Mouse (Mus musculus) B cell, adult 67 days (primary cell): ENCODE data around the gene Adh7. TPM values are rescaled to one million over a fixed set of nuclear protein-coding genes. Genes with fewer than 3 reads are reported as not detected.

Source experiments
- total RNA-seq, 2 experiments: library from RNA; stranded (reverse); gene quantifications; 4 replicates each; pipeline ENCODE4 v1.2.4; 2023

Gene Adh7
- not detected for total RNA-seq

DNA sequence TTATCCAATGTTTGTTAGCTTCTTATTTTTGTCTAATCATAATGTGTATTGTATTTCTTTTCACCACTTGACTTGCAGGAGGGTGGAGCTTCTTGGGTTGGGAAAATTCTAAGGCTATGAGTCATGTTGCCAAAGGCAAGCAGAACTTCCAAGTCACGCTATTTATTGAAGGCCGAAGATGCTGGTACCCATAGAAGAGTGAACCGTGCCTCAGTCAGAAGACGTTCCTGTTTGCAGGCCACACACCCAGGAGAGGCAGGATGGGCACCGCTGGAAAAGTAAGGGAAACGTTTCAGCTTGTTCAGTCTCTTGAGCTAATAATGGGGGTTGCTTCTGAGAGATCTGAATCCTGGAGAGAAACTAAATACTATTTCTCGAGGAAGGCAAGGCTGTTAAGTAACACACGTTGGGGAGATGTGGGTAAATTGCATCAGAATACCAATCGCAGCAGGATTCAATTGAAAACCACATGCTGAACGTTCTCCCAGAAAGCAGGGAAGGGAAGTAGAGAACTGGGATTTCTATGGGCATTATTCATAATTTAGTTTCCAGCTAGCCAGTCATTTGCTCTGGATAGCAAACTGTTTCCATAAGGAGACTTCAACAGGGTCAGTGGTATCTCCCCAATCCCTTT lies at the start of gene Adh7:
Adh7 (plus strand) TSS at position 130 of the 634 bp plus-strand sequence.

DNA sequence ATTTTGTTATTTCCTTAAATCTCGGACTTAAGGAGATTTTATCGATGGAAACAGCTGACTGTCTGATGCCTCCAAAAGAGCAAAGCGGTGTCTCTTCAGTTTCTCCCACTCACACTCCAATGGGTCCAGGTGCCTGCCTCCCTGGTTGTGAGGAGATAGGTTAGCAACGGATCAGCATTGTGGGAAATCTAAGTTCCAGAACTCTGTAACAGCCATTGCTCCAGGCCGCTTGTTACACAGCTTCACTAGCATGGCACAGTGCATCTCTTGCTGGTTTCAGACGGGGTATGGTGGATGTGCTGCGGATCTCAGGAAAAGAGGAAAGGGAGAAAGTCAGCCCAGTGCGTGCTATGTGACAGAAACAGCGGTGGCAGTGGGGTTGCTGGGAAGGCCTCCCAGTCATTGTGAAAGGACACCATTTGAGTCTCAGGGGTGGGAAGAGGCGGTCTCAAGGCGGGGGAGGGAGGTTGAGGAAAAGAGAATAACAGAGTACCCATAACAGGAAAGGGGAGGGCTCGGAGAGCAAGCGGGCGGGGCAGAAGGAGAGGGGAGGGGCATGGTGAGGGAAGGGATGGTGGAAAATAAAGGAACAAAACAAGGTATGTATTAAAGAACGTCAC lies 23.8 kb upstream of the Adh7 start, which contains the start of gene 4930579F01Rik:
4930579F01Rik (minus strand) TSS at position 143 of the 620 bp plus-strand sequence.

DNA sequence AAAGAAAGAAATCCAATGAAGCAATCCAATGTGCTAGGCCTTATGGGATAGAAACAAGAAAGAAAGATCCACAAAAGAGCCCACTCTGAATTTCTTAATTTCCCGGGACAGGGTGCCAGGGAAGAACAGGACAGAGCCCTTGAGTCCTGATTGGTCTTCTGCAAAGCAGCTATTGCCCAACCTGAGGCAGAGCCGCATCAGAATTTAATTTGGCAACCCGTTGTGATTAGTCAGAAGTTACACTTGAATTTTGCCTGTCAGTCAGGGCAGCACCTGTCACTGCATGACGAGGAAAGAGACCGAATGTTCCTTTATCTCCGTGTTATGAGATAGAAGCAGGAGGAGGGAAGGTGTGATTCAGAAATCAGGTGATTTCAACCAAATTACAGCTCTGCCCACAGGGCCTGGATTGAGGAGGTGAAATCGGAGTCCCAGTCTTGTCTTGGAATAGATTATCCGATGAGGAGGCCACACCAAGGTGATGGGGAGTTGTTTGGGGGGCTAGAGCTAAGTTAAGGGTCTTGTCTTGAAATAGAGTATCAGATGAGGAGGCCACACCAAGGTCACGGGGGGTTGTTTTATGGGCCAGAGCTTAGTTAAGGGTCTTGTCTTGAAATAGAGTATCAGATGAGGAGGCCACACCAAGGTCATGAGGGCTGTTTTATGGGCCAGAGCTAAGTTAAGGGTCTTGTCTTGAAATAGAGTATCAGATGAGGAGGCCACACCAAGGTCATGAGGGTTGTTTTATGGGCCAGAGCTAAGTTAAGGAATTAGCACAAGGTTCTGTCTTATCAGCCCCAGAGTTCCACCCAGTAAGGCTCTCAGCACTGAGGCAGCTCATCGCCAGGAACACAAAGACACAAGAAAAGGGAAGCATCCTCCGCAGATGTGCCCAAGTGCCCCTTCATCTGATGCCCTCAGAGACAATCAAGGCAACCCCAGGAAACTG lies 43.4 kb downstream of the Adh7 start, which contains the start of gene Adh1:
Adh1 (plus strand) TSS at position 271 of the 949 bp plus-strand sequence.

Other genes starting within 250 kb of the Adh7 start
- gene Dapp1, start 236.2 kb upstream of the Adh7 start, total RNA-seq = 10 to 100 TPM; 76.4 to 91.6 TPM
- gene 1110002E22Rik, start 152.7 kb upstream of the Adh7 start, total RNA-seq = not detected
- gene Gm5105, start 150.4 kb upstream of the Adh7 start, total RNA-seq = not detected
- gene Trmt10a, start 74.3 kb upstream of the Adh7 start, total RNA-seq = 1 to 10 TPM; 6.0 to 6.5 TPM
- 1 to 10 TPM; 1.2 to 2.5 TPM for gene Mttp, start 72.8 kb upstream of the Adh7 start, total RNA-seq
- gene 4930579F01Rik, start 23.9 kb upstream of the Adh7 start, total RNA-seq = not detected
- gene Adh1, start 43.2 kb downstream of the Adh7 start, total RNA-seq = not detected
- gene Adh6a, start 95.5 kb downstream of the Adh7 start, total RNA-seq = not detected
- gene Adh6b, start 124.0 kb downstream of the Adh7 start, total RNA-seq = not detected
- not detected for gene Adh4, start 197.7 kb downstream of the Adh7 start, total RNA-seq
- gene Adh5, start 225.3 kb downstream of the Adh7 start, total RNA-seq = 10 to 100 TPM; 59.9 to 72.0 TPM